Mouse (Mus musculus): ENCODE results near the gene Crlf2.

DNA sequence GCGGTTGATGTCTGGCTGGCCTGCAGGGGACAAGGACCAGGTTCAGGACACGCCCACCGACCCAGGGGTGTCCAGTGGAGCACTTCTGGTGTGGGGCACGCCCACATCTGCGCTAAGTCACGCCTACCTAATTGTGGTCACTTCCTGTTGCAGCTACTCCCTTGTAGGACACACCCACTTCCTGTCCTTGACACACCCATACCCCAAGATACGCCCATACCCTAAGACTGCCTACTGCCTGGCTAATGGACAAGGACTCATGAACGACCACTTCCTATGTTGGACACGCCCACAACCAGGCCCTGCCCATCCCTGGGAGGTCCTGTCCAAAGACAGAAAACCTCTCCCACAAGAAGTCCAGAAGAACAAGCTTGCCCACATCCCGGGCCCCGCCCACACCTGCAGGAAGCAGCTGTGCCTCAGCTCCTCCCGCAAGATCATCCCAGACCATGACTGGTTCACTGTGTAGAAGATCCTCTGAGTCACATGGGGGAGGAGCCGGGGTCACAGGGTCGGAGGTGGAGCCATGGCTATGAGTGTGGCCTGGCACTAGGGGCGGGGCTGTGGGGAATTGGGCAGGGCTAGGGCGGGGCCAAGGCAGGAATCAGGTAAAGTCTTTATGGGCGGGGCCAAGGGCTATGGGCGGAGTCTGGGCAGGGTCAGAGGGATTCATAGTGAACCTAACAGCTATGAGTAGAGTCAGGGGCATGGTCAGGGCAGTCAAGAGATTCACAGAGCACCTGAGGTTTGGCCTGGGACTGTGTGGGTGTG is 5.4 kb downstream of the Crlf2 start:
- TF ChIP-seq POLR2A (IDR thresholded peaks at IDR 0.05; ENCODE audit: low read depth, low read length) = no peak
- TF ChIP-seq CTCF (IDR thresholded peaks at IDR 0.05; ENCODE audit: extremely low read depth, insufficient read depth, insufficient read length, insufficient replicate concordance) = no peak

All from spleen, adult 2 months (tissue).